Mouse (Mus musculus): ENCODE data around the gene Gm21317.
"Not testable (repeated sequence)": the region's sequence is repeated elsewhere in the genome, so short reads cannot be mapped to it uniquely, and the experiment has no call there.

Gene Gm21317

DNA sequence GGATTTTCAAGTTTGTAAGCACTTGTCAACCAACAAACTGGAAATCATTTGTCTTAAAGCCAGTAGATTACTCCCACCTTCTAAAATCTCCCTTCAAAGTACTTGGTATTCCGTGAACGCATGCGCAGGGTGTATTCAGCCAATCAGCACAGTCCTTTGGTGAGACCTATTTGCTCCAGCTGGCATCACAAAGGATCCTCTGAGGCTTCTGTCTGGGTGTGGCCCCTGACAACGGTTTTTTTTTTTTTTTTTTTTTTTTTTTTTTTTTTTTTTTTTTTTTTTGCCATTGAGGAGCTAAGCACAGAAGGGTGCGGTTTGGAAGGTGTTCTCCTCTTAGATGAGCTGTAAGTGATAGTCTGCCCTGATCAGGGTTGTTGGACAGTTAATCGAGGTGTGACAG lies at the start of gene Gm21317:
Gene Gm21317 (plus strand): TSS at position 301 of the 400 bp plus-strand sequence.
- DNase-seq, result not testable (repeated sequence)

Data from cerebellum, postnatal 36 days (tissue).